Mouse (Mus musculus): ENCODE results near the gene Rela. TPM values are rescaled to one million over a fixed set of nuclear protein-coding genes. Genes with fewer than 3 reads are reported as not detected.

Gene Rela
- 140 to 150 TPM (median 143 TPM) in 4 replicates for total RNA-seq (2023; ENCODE audit: inconsistent age)

GRCm38 (mm10) chr19:5637069-5638047 is at the start of gene Rela:
Gene Rela, plus strand, starts transcription at chr19:5637483.

GRCm38 (mm10) chr19:5601752-5602541 is 35.3 kb upstream of the Rela start, which contains the start of gene Rnaseh2c:
Gene Rnaseh2c, plus strand, starts transcription at chr19:5601873.

DNA sequence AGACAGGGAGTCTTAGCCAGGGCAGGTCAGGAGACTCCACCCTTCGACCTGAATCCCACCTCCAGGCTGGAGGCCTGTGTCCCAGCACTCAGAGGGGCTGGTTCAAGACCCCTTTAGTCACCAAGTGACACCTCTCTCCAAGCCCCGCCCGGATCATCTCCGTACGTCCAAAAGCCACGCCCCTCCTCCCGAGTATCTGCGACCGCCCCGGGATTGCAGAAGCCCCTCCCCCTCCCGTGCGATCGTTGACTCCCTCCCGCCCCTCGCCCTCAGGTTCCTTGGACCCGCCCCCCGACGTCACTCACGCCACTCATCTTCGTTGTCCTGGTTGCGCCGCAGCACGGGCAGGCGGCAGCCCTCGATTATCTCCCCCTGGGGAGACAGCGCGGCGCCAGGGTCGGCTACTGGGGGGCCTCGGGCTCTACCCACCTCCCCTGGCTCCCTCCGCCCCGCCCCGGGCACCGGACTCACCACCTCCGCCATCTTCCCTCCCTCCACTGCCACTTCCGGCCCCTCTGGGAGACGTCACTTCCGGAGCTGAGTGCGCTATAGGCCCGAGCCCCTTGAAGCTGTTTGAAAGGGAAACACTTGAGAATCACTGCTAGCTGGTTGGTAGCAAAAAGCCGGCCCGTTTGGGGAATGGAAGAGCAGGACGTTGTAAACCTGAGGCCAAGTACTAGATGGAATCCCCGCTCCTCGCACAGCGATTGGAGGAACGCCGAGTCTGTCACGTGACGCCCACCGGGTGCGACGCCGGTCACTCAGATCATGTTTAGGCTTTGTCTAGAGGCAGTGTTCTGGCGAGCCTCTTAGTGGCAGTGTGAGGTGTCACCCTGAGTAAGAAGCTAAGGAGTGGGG is 27.5 kb upstream of the Rela start, which contains the start of gene Kat5:
TSS of gene Kat5 (minus strand) at position 691 of the 858 bp plus-strand sequence.

GRCm38 (mm10) chr19:5662981-5663913 is 26.0 kb downstream of the Rela start, which contains the start of gene Sipa1:
Gene Sipa1, minus strand, starts transcription at chr19:5663707.

DNA sequence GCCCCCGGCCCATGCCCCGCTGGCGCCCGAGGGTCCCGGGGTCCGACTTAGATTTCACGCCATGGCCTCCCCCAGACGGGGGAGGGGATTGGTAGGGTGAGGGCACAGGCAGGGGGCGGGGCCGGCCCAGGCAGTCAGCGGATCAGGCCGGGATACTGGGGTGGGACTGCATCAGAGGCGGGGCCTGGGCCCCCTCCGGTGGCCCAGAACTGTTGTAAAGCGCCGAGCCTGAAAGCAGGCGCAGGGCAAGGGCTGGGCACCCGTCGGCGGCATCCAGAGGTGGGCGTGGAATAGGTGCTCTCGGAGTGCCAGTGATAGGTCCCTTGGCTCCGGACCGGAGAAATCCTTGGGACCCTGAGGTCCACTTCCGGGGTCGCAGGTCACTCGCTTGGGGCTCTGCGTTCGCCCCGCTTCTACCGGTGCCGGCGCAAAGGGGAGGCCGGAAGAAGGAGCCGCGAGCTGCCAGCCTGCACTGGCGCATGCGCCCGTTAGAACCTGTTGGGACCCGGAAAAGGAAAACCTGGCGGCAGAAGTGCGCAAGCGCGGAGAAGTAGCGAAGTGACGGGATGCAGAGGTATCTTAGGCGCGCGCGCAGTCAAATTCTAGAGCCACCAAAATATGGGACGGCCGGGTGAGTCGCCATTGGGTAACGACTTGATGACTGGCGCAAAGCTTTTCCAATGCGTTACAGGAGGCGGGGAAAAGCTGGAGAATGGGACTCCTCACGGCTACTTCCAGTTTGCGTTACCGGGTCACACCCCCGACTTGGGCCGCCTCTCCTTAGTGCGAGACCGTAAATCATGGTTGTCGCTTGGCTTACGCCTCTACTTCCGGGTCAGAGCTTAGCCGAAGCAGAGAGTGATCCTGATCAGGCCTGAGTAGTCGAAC is 51.2 kb downstream of the Rela start, which contains the start of the genes Map3k11 and Pcnx3:
TSS of gene Map3k11 (plus strand) at position 543 of the 888 bp plus-strand sequence.
TSS of gene Pcnx3 (minus strand) at position 709 of the 888 bp plus-strand sequence.

Other genes starting within 250 kb of the Rela start
- 176 to 199 TPM (median 188 TPM) in 4 replicates for gene Sart1, start 248.8 kb upstream of the Rela start, total RNA-seq (2023; ENCODE audit: inconsistent age)
- gene Tsga10ip, start 235.0 kb upstream of the Rela start, total RNA-seq (2023; ENCODE audit: inconsistent age) = not detected in 4 replicates
- gene Drap1, start 212.5 kb upstream of the Rela start, total RNA-seq (2023; ENCODE audit: inconsistent age) = 168 to 181 TPM (median 171 TPM) in 4 replicates
- gene AI837181, start 212.3 kb upstream of the Rela start, total RNA-seq (2023; ENCODE audit: inconsistent age) = 56.0 to 61.6 TPM (median 59.0 TPM) in 4 replicates
- 0.55 to 3.8 TPM (median 0.75 TPM) in 4 replicates for gene Fosl1, start 189.9 kb upstream of the Rela start, total RNA-seq (2023; ENCODE audit: inconsistent age)
- gene Ccdc85b, start 179.6 kb upstream of the Rela start, total RNA-seq (2023; ENCODE audit: inconsistent age) = 2.8 to 3.3 TPM (median 3.0 TPM) in 4 replicates
- gene Fibp, start 176.9 kb upstream of the Rela start, total RNA-seq (2023; ENCODE audit: inconsistent age) = 107 to 110 TPM (median 109 TPM) in 4 replicates
- 0.90 to 2.0 TPM (median 1.3 TPM) in 4 replicates for gene Ctsw, start 169.0 kb upstream of the Rela start, total RNA-seq (2023; ENCODE audit: inconsistent age)
- gene Efemp2, start 163.5 kb upstream of the Rela start, total RNA-seq (2023; ENCODE audit: inconsistent age) = 1.8 TPM in 1 of 4 replicates, not detected in the others
- 40.8 to 48.0 TPM (median 43.1 TPM) in 4 replicates for gene Mus81, start 149.1 kb upstream of the Rela start, total RNA-seq (2023; ENCODE audit: inconsistent age)
- gene Cfl1, start 147.0 kb upstream of the Rela start, total RNA-seq (2023; ENCODE audit: inconsistent age) = 1,329 to 1,431 TPM (median 1,341 TPM) in 4 replicates
- 0.93 to 2.6 TPM (median 2.2 TPM) in 4 replicates for gene 1700020D05Rik, start 133.7 kb upstream of the Rela start, total RNA-seq (2023; ENCODE audit: inconsistent age)
- 7.9 to 10.5 TPM (median 9.1 TPM) in 4 replicates for gene Snx32, start 126.9 kb upstream of the Rela start, total RNA-seq (2023; ENCODE audit: inconsistent age)
- 0.27 TPM in 1 of 4 replicates, not detected in the others for gene Ovol1, start 76.8 kb upstream of the Rela start, total RNA-seq (2023; ENCODE audit: inconsistent age)
- 13.8 to 21.1 TPM (median 19.0 TPM) in 4 replicates for gene Ap5b1, start 69.5 kb upstream of the Rela start, total RNA-seq (2023; ENCODE audit: inconsistent age)
- gene Rnaseh2c, start 35.6 kb upstream of the Rela start, total RNA-seq (2023; ENCODE audit: inconsistent age) = 88.3 to 130 TPM (median 99.7 TPM) in 4 replicates
- gene Kat5, start 27.2 kb upstream of the Rela start, total RNA-seq (2023; ENCODE audit: inconsistent age) = 104 to 120 TPM (median 115 TPM) in 4 replicates
- gene Sipa1, start 26.2 kb downstream of the Rela start, total RNA-seq (2023; ENCODE audit: inconsistent age) = 618 to 650 TPM (median 632 TPM) in 4 replicates
- 52.6 to 59.1 TPM (median 55.7 TPM) in 4 replicates for gene Map3k11, start 51.3 kb downstream of the Rela start, total RNA-seq (2023; ENCODE audit: inconsistent age)
- gene Pcnx3, start 51.4 kb downstream of the Rela start, total RNA-seq (2023; ENCODE audit: inconsistent age) = 187 to 202 TPM (median 194 TPM) in 4 replicates
- not detected in 4 replicates for gene Kcnk7, start 66.9 kb downstream of the Rela start, total RNA-seq (2023; ENCODE audit: inconsistent age)
- 49.9 to 52.9 TPM (median 51.1 TPM) in 4 replicates for gene Ehbp1l1, start 88.8 kb downstream of the Rela start, total RNA-seq (2023; ENCODE audit: inconsistent age)
- gene Fam89b, start 92.2 kb downstream of the Rela start, total RNA-seq (2023; ENCODE audit: inconsistent age) = 19.9 to 23.5 TPM (median 21.9 TPM) in 4 replicates
- 0.24 to 0.45 TPM in 2 of 4 replicates, not detected in the others for gene Ltbp3, start 103.4 kb downstream of the Rela start, total RNA-seq (2023; ENCODE audit: inconsistent age)
- gene Scyl1, start 133.9 kb downstream of the Rela start, total RNA-seq (2023; ENCODE audit: inconsistent age) = 74.4 to 97.3 TPM (median 80.0 TPM) in 4 replicates
- gene Frmd8, start 237.8 kb downstream of the Rela start, total RNA-seq (2023; ENCODE audit: inconsistent age) = 29.4 to 40.1 TPM (median 35.7 TPM) in 4 replicates
- 21.3 to 29.7 TPM (median 22.3 TPM) in 4 replicates for gene Slc25a45, start 240.3 kb downstream of the Rela start, total RNA-seq (2023; ENCODE audit: inconsistent age)